Mouse (Mus musculus) megakaryocyte-erythroid progenitor cell, adult 5-6 weeks (primary cell): Measurements from ENCODE around the gene Nf2. TPM values are rescaled to one million over a fixed set of nuclear protein-coding genes. Genes with fewer than 3 reads are reported as not detected.

ENCODE experiments used
- ATAC-seq: replicated peaks from 2 replicates; pipeline ENCODE4 v1.8.0; 2016; ENCODE audit warnings: mild to moderate bottlenecking, inconsistent platforms; ENCODE audit not compliant: severe bottlenecking, poor library complexity, low FRiP score, low TSS enrichment
- total RNA-seq, 2 experiments: library from RNA; stranded (forward) in 1 of 2; stranded (reverse) in 1 of 2; fragments of 200-1000, 215-1000 nt in 1 of 2; fragments of >200 nt in 1 of 2; fragmentation: Nextera tagmentation in 1 of 2; gene quantifications; 2 replicates each; pipeline ENCODE4 v1.2.3; 2014 to 2017

The Nf2 gene
- total RNA-seq, 2 experiments from 2014 or later, result 39.0 to 86.7 TPM

DNA sequence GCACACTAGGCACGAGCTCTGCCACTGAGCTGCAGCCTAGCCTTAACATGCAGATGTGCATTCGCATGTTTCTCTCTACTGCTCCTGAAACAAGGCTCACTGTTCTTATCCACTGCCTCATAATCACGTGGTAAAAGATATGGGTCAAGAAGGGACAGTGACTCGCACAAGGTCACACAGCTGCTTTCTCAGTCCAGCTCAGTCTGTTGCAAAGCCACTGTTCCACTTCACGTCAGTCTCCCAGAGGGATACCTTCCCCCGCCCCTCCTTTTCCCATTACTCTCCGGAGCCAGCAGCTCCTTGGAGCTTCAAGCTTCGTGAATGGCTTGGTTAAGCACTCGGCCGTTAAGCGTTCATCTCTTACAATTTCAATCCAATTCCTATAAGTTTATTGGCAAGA is 128.9 kb downstream of the Nf2 start:
- no peak for ATAC-seq

GRCm38 (mm10) chr11:4719961-4720360 is 129.4 kb downstream of the Nf2 start:
- ATAC-seq, result no peak

- no peak for ATAC-seq
These were observed 130.8 kb downstream of the Nf2 start for GRCm38 (mm10) chr11:4718548-4718947.

DNA sequence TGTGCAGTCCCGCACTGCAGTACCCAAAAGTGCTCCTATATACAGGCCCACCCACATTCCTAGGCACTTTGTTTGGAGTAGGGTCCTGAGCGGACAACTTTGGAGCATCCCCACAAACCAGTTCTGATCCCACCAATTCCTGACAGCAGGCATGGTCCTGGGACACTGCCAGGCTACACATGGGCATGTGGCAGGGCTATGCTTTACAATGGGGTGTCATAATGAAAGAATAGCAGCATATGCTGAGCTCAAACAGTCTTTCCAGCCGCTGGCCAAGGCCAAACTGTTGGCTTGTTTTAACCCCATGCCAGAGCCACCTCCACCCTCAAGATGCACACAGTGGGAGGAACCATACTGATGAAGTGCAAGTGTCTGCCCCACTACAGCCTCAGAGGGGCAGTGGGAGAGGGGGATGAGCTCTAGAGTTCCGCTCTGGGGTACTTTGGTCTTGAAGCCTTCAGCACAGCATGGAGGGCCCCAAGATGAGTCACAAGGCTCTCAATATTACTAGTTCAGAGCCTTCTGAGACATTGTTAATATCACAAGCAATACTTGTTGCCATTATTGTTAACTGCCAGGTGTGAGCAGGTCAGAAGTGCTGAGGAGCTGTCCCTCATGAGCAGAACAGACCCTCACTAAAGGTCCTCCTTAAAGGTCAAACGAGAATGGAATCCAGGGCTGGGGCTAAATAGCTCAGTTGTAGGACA is 132.7 kb downstream of the Nf2 start:
- ATAC-seq, result no peak

Other genes with a start within 250 kb of the Nf2 start
- gene Gm11032, start 229.5 kb downstream of the Nf2 start, total RNA-seq (2014; fragmentation: Nextera tagmentation), result not detected in 2 replicates
- gene Gm11032, start 229.5 kb downstream of the Nf2 start, total RNA-seq (2017), result not detected in 2 replicates
- gene Ascc2, start 211.8 kb downstream of the Nf2 start, total RNA-seq (2014; fragmentation: Nextera tagmentation), result 29.8 and 44.7 TPM in 2 replicates
- 20.7 and 22.6 TPM in 2 replicates for gene Ascc2, start 211.8 kb downstream of the Nf2 start, total RNA-seq (2017)
- gene Uqcr10, start 145.2 kb downstream of the Nf2 start, total RNA-seq (2014; fragmentation: Nextera tagmentation), result 465 and 535 TPM in 2 replicates
- gene Uqcr10, start 145.2 kb downstream of the Nf2 start, total RNA-seq (2017), result 83.7 and 121 TPM in 2 replicates
- 24.5 and 37.3 TPM in 2 replicates for gene Zmat5, start 144.9 kb downstream of the Nf2 start, total RNA-seq (2014; fragmentation: Nextera tagmentation)
- gene Zmat5, start 144.9 kb downstream of the Nf2 start, total RNA-seq (2017), result 3.4 and 8.1 TPM in 2 replicates
- not detected in 2 replicates for gene Cabp7, start 102.8 kb downstream of the Nf2 start, total RNA-seq (2014; fragmentation: Nextera tagmentation)
- 0.27 TPM in 1 of 2 replicates, not detected in the other for gene Cabp7, start 102.8 kb downstream of the Nf2 start, total RNA-seq (2017)
- 12.1 and 17.8 TPM in 2 replicates for gene Nipsnap1, start 24.4 kb upstream of the Nf2 start, total RNA-seq (2014; fragmentation: Nextera tagmentation)
- gene Nipsnap1, start 24.4 kb upstream of the Nf2 start, total RNA-seq (2017), result 11.6 and 13.7 TPM in 2 replicates
- 38.3 and 51.3 TPM in 2 replicates for gene Thoc5, start 45.8 kb upstream of the Nf2 start, total RNA-seq (2014; fragmentation: Nextera tagmentation)
- 66.9 and 68.5 TPM in 2 replicates for gene Thoc5, start 45.8 kb upstream of the Nf2 start, total RNA-seq (2017)
- gene Nefh, start 98.5 kb upstream of the Nf2 start, total RNA-seq (2014; fragmentation: Nextera tagmentation), result 21.1 and 23.4 TPM in 2 replicates
- 30.0 and 43.5 TPM in 2 replicates for gene Nefh, start 98.5 kb upstream of the Nf2 start, total RNA-seq (2017)
- 136 and 160 TPM in 2 replicates for gene Ap1b1, start 137.3 kb upstream of the Nf2 start, total RNA-seq (2014; fragmentation: Nextera tagmentation)
- 116 and 165 TPM in 2 replicates for gene Ap1b1, start 137.3 kb upstream of the Nf2 start, total RNA-seq (2017)
- not detected in 2 replicates for gene Rasl10a, start 208.6 kb upstream of the Nf2 start, total RNA-seq (2014; fragmentation: Nextera tagmentation)
- not detected in 2 replicates for gene Rasl10a, start 208.6 kb upstream of the Nf2 start, total RNA-seq (2017)
- 0.87 and 4.4 TPM in 2 replicates for gene Gas2l1, start 215.8 kb upstream of the Nf2 start, total RNA-seq (2014; fragmentation: Nextera tagmentation)
- gene Gas2l1, start 215.8 kb upstream of the Nf2 start, total RNA-seq (2017), result 1.3 TPM in 1 of 2 replicates, not detected in the other
- gene Rhbdd3, start 249.4 kb upstream of the Nf2 start, total RNA-seq (2014; fragmentation: Nextera tagmentation), result 12.7 and 33.4 TPM in 2 replicates
- gene Rhbdd3, start 249.4 kb upstream of the Nf2 start, total RNA-seq (2017), result 22.3 and 25.9 TPM in 2 replicates
- 450 and 540 TPM in 2 replicates for gene Ewsr1, start 249.7 kb upstream of the Nf2 start, total RNA-seq (2014; fragmentation: Nextera tagmentation)
- 724 and 794 TPM in 2 replicates for gene Ewsr1, start 249.7 kb upstream of the Nf2 start, total RNA-seq (2017)